Mouse (Mus musculus): ENCODE results near the gene Med10. TPM values are rescaled to one million over a fixed set of nuclear protein-coding genes. Genes with fewer than 3 reads are reported as not detected.
A peak's percentile ranks its signal among the peaks of the same experiment; 100 is the strongest.

Med10 gene
- polyA plus RNA-seq, 1 experiment from 2014 or later, result 170 TPM

DNA sequence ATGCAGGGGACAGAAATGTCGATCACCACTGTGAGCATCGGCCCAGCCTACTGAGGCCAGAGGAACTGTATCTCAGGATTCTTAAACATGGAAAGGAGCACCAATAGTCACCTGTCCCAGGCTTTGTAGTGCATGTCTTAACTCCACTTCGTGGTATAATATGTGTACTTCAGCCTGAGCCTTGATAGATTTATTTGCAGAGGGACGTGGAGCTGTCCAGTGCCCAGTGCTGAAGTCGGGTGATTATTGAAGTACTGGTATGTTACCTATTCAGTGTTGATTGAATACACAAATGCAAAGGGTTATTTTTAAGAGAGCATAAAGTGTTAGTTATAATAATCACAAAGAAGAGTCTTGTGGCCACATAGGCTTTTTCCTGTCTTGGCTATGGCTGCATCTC lies 50.1 kb downstream of the Med10 start:
- Histone ChIP-seq H3K9me3 (replicated peaks) (no peaks in the 10 kb centered on the region), H3K27me3 (ENCODE audit: low read depth, poor library complexity, severe bottlenecking) (no peaks in the 10 kb centered on the region), H3K4me1 (no peaks in the 10 kb centered on the region), H3K36me3 (no peaks in the 10 kb centered on the region), H3K4me3 (no peak overlapping the region), H3K27ac (no peak overlapping the region)
- DNase-seq (ENCODE audit: low spot score), result peak; percentile 78
- WGBS, result 69% methylated on average over 5 of the region's 5 CpGs

- Histone ChIP-seq H3K36me3 (no peaks in the 10 kb centered on the region), H3K27ac (no peak overlapping the region), H3K27me3 (ENCODE audit: low read depth, poor library complexity, severe bottlenecking) (no peaks in the 10 kb centered on the region), H3K4me3 (no peak overlapping the region), H3K4me1 (no peaks in the 10 kb centered on the region), H3K9me3 (replicated peaks) (no peaks in the 10 kb centered on the region)
- 85% methylated on average over 5 of the region's 5 CpGs for WGBS
- DNase-seq (ENCODE audit: low spot score), result no peak
Measured at GRCm38 (mm10) chr13:69853425-69854043, 51.3 kb downstream of the Med10 start.

DNA sequence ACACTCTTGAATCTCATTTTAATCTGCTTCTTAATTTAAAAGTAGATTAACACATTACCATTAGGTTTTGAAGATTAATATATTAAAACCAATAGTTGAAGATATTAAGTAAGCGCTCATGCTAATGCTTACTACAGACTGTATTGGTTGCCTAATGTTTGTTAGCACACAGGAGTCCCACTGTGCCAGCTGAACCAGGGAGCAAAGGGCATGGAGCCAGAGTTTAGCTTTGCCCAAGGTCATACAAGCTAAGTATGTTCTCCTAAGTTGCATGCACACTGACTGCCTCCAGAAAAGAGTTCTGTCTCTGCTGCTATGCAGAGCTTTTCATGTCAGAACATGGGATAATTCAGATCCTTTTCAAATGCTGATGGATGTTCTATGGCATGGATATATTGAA lies 53.7 kb downstream of the Med10 start:
- H3K4me1 ChIP-seq, result no peaks in the 10 kb centered on the region
- no peak overlapping the region for H3K27ac ChIP-seq
- H3K4me3 ChIP-seq, result no peak overlapping the region
- no peaks in the 10 kb centered on the region for H3K9me3 ChIP-seq (replicated peaks)
- H3K27me3 ChIP-seq (ENCODE audit: low read depth, poor library complexity, severe bottlenecking), result no peaks in the 10 kb centered on the region
- no peak for DNase-seq (ENCODE audit: low spot score)
- WGBS, result 90% methylated on average over 1 of the region's 1 CpGs
- H3K36me3 ChIP-seq, result no peaks in the 10 kb centered on the region

GRCm38 (mm10) chr13:69862276-69862675 lies 60.1 kb downstream of the Med10 start:
- no peak for DNase-seq (ENCODE audit: low spot score)
- H3K4me3 ChIP-seq, result no peak overlapping the region
- H3K4me1 ChIP-seq, result no peaks in the 10 kb centered on the region
- H3K27ac ChIP-seq, result no peak overlapping the region
- H3K27me3 ChIP-seq (ENCODE audit: low read depth, poor library complexity, severe bottlenecking), result no peaks in the 10 kb centered on the region
- H3K9me3 ChIP-seq (replicated peaks), result no peaks in the 10 kb centered on the region
- H3K36me3 ChIP-seq, result no peaks in the 10 kb centered on the region
- 95% methylated on average over 4 of the region's 4 CpGs for WGBS

- no peak for DNase-seq (ENCODE audit: low spot score)
- no peaks in the 10 kb centered on the region for H3K36me3 ChIP-seq
- whole genome bisulfite sequencing, result 86% methylated on average over 8 of the region's 8 CpGs
- H3K27me3 ChIP-seq (ENCODE audit: low read depth, poor library complexity, severe bottlenecking), result no peaks in the 10 kb centered on the region
- H3K4me3 ChIP-seq, result no peak overlapping the region
- H3K9me3 ChIP-seq (replicated peaks), result no peaks in the 10 kb centered on the region
- H3K27ac ChIP-seq, result no peak overlapping the region
- H3K4me1 ChIP-seq, result no peaks in the 10 kb centered on the region
Measured at GRCm38 (mm10) chr13:69864911-69865310, 62.7 kb downstream of the Med10 start.

Other genes starting within 250 kb of the Med10 start
- 19.5 and 29.6 TPM in 2 replicates for gene Srd5a1, start 191.0 kb upstream of the Med10 start, polyA plus RNA-seq (2016; fragmentation: Nextera tagmentation; extraction: Ambion mirVana)
- 0.39 and 0.40 TPM in 2 replicates for gene Ube2ql1, start 62.5 kb upstream of the Med10 start, polyA plus RNA-seq (2016; fragmentation: Nextera tagmentation; extraction: Ambion mirVana)

Measured in limb, embryonic 10.5 days (tissue).